Mouse (Mus musculus): ENCODE data around the gene Serpina3a. TPM values are rescaled to one million over a fixed set of nuclear protein-coding genes. Genes with fewer than 3 reads are reported as not detected.
A peak's percentile ranks its signal among the peaks of the same experiment; 100 is the strongest.

Gene Serpina3a
- total and polyA plus RNA-seq, 2 experiments, result not detected

- H3K27ac ChIP-seq (replicated peaks; ENCODE audit: insufficient read depth, low read depth, low read length), result no peak within 1 kb of the TSS
- H3K27me3 ChIP-seq (ENCODE audit: control insufficient read depth, insufficient read depth, low read length), result no peaks in the 10 kb centered on the region
- no peak within 1 kb of the TSS for H3K4me3 ChIP-seq (ENCODE audit: insufficient read depth, low read depth, low read length)
- no peaks in the 10 kb centered on the region for H3K4me1 ChIP-seq (ENCODE audit: control insufficient read depth, insufficient read depth, low read length)
- WGBS, result 85% methylated on average over 5 of the region's 5 CpGs
- H3K36me3 ChIP-seq (ENCODE audit: control insufficient read depth, insufficient read depth, low read length), result no peaks in the 10 kb centered on the region
- H3K9ac ChIP-seq (ENCODE audit: low read depth, low read length), result no peak within 1 kb of the TSS
- no peaks in the 10 kb centered on the region for H3K79me2 ChIP-seq (ENCODE audit: control insufficient read depth, insufficient read depth, low read length)
- no peak for TF ChIP-seq POLR2A (IDR thresholded peaks at IDR 0.05; ENCODE audit: extremely low read depth, insufficient read depth, low read length)
- no peak for TF ChIP-seq CTCF (IDR thresholded peaks at IDR 0.05; ENCODE audit: low read depth, low read length)
- no peak for DNase-seq (ENCODE audit: extremely low read depth, low read depth, low spot score)
These were observed 15.2 kb downstream of the Serpina3a start, which contains the start of gene Serpina3b for GRCm38 (mm10) chr12:104127696-104128095. Gene Serpina3b, plus strand, starts transcription at chr12:104127996.

GRCm38 (mm10) chr12:104131041-104131440 lies 18.5 kb downstream of the Serpina3a start:
- Histone ChIP-seq H3K4me3 (ENCODE audit: insufficient read depth, low read depth, low read length) (no peak overlapping the region), H3K79me2 (ENCODE audit: control insufficient read depth, insufficient read depth, low read length) (no peaks in the 10 kb centered on the region), H3K27me3 (ENCODE audit: control insufficient read depth, insufficient read depth, low read length) (no peaks in the 10 kb centered on the region), H3K27ac (replicated peaks; ENCODE audit: insufficient read depth, low read depth, low read length) (no peak overlapping the region), H3K9ac (ENCODE audit: low read depth, low read length) (no peak overlapping the region), H3K36me3 (ENCODE audit: control insufficient read depth, insufficient read depth, low read length) (no peaks in the 10 kb centered on the region), H3K4me1 (ENCODE audit: control insufficient read depth, insufficient read depth, low read length) (no peaks in the 10 kb centered on the region)
- TF ChIP-seq CTCF (IDR thresholded peaks at IDR 0.05; ENCODE audit: low read depth, low read length), result no peak
- no peak for TF ChIP-seq POLR2A (IDR thresholded peaks at IDR 0.05; ENCODE audit: extremely low read depth, insufficient read depth, low read length)
- DNase-seq (ENCODE audit: extremely low read depth, low read depth, low spot score), result peak; percentile 46

DNA sequence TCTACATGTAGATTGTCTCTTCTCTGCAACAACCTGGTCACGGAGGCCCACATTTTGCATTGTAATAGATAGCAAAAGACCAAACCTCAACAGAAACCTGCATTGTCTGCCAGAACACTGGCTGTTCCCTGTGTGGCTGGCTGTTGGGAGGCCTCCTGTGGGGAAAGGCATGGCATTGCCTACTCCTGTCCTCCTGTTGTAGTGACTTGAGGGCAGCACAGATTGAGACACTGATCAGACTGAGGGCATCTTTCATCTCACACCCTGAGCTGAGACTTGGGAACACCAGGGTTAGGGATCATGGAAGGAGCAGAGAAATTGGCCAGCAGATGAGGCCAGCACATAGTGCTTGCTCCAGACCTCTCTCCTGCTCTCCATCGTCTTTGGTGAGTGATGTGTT lies 25.7 kb downstream of the Serpina3a start:
- peaks cover 1% of the 10 kb centered on the region; the same call in 1 of the 2 replicates for H3K4me1 ChIP-seq (ENCODE audit: control insufficient read depth, insufficient read depth, low read length)
- no peak for TF ChIP-seq POLR2A (IDR thresholded peaks at IDR 0.05; ENCODE audit: extremely low read depth, insufficient read depth, low read length)

GRCm38 (mm10) chr12:104140543-104141103 lies 28.1 kb downstream of the Serpina3a start:
- no peaks in the 10 kb centered on the region for H3K36me3 ChIP-seq (ENCODE audit: control insufficient read depth, insufficient read depth, low read length)
- no peaks in the 10 kb centered on the region for H3K27me3 ChIP-seq (ENCODE audit: control insufficient read depth, insufficient read depth, low read length)
- no peaks in the 10 kb centered on the region for H3K79me2 ChIP-seq (ENCODE audit: control insufficient read depth, insufficient read depth, low read length)
- TF ChIP-seq POLR2A (IDR thresholded peaks at IDR 0.05; ENCODE audit: extremely low read depth, insufficient read depth, low read length) (no peak), CTCF (IDR thresholded peaks at IDR 0.05; ENCODE audit: low read depth, low read length) (no peak)
- DNase-seq (ENCODE audit: extremely low read depth, low read depth, low spot score), result no peak
- no peak overlapping the region for H3K4me3 ChIP-seq (ENCODE audit: insufficient read depth, low read depth, low read length)
- H3K4me1 ChIP-seq (ENCODE audit: control insufficient read depth, insufficient read depth, low read length), result peaks cover 2% of the 10 kb centered on the region; the same call in 1 of the 2 replicates
- H3K9ac ChIP-seq (ENCODE audit: low read depth, low read length), result no peak overlapping the region
- H3K27ac ChIP-seq (replicated peaks; ENCODE audit: insufficient read depth, low read depth, low read length), result no peak overlapping the region
- WGBS, result 90% methylated on average over 4 of the region's 4 CpGs

More for the DNA sequence above, 25.7 kb downstream of the Serpina3a start:
- Histone ChIP-seq H3K79me2 (ENCODE audit: control insufficient read depth, insufficient read depth, low read length) (no peaks in the 10 kb centered on the region), H3K36me3 (ENCODE audit: control insufficient read depth, insufficient read depth, low read length) (no peaks in the 10 kb centered on the region), H3K27me3 (ENCODE audit: control insufficient read depth, insufficient read depth, low read length) (no peaks in the 10 kb centered on the region), H3K9ac (ENCODE audit: low read depth, low read length) (no peak overlapping the region), H3K4me3 (ENCODE audit: insufficient read depth, low read depth, low read length) (no peak overlapping the region), H3K27ac (replicated peaks; ENCODE audit: insufficient read depth, low read depth, low read length) (no peak overlapping the region)
- WGBS, result 91% methylated on average over 2 of the region's 2 CpGs
- DNase-seq (ENCODE audit: extremely low read depth, low read depth, low spot score), result no peak

DNA sequence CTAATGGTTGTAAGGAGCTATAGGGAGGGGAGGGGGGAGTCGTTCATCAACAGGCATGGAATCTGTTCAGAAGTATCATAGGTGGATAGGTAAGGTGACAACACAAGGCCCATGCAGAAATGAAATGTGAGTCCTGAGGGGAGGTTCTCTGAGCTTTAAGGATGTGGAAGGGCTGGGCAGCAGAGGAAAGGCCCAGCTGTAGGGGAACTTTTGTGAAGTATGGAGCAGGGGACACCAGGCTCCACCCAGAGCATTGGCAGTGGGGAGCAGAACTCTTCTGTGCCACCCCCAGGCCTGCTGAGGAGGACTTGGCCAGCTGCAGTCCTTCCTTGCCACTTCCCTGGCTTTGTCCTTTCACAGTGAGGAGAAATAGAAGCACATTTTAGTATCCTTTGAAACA lies 29.0 kb downstream of the Serpina3a start:
- H3K27me3 ChIP-seq (ENCODE audit: control insufficient read depth, insufficient read depth, low read length), result no peaks in the 10 kb centered on the region
- H3K4me3 ChIP-seq (ENCODE audit: insufficient read depth, low read depth, low read length), result no peak overlapping the region
- DNase-seq (ENCODE audit: extremely low read depth, low read depth, low spot score), result no peak
- peaks cover 2% of the 10 kb centered on the region; the same call in 1 of the 2 replicates for H3K4me1 ChIP-seq (ENCODE audit: control insufficient read depth, insufficient read depth, low read length)
- H3K79me2 ChIP-seq (ENCODE audit: control insufficient read depth, insufficient read depth, low read length), result no peaks in the 10 kb centered on the region
- H3K36me3 ChIP-seq (ENCODE audit: control insufficient read depth, insufficient read depth, low read length), result no peaks in the 10 kb centered on the region
- H3K9ac ChIP-seq (ENCODE audit: low read depth, low read length), result no peak overlapping the region
- no peak overlapping the region for H3K27ac ChIP-seq (replicated peaks; ENCODE audit: insufficient read depth, low read depth, low read length)
- 100% methylated on average over 1 of the region's 1 CpGs for WGBS
- TF ChIP-seq CTCF (IDR thresholded peaks at IDR 0.05; ENCODE audit: low read depth, low read length), result no peak
- no peak for TF ChIP-seq POLR2A (IDR thresholded peaks at IDR 0.05; ENCODE audit: extremely low read depth, insufficient read depth, low read length)

- Histone ChIP-seq H3K79me2 (ENCODE audit: control insufficient read depth, insufficient read depth, low read length) (no peaks in the 10 kb centered on the region), H3K36me3 (ENCODE audit: control insufficient read depth, insufficient read depth, low read length) (no peaks in the 10 kb centered on the region), H3K27me3 (ENCODE audit: control insufficient read depth, insufficient read depth, low read length) (no peaks in the 10 kb centered on the region), H3K9ac (ENCODE audit: low read depth, low read length) (no peak overlapping the region), H3K4me1 (ENCODE audit: control insufficient read depth, insufficient read depth, low read length) (peaks cover 2% of the 10 kb centered on the region; the same call in 1 of the 2 replicates), H3K27ac (replicated peaks; ENCODE audit: insufficient read depth, low read depth, low read length) (no peak overlapping the region), H3K4me3 (ENCODE audit: insufficient read depth, low read depth, low read length) (no peak overlapping the region)
- TF ChIP-seq POLR2A (IDR thresholded peaks at IDR 0.05; ENCODE audit: extremely low read depth, insufficient read depth, low read length), result no peak
- TF ChIP-seq CTCF (IDR thresholded peaks at IDR 0.05; ENCODE audit: low read depth, low read length), result no peak
- no peak for DNase-seq (ENCODE audit: extremely low read depth, low read depth, low spot score)
- 86% methylated on average over 1 of the region's 1 CpGs for WGBS
These were observed 29.9 kb downstream of the Serpina3a start for GRCm38 (mm10) chr12:104142427-104142826.

Data from liver, adult 2 months (tissue).